Mouse (Mus musculus) left cerebral cortex, adult 11 months (tissue): Measurements from ENCODE around the gene Foxp1.

Source experiments
- DNase-seq: peaks from one replicate; pipeline ENCODE4 v3.0.0; 2022; ENCODE audit warnings: low spot score

Gene Foxp1

GRCm38 (mm10) chr6:99520676-99521037 is 1.9 kb downstream of the Foxp1 start:
- DNase-seq, result no peak

GRCm38 (mm10) chr6:99519806-99520675 is 2.5 kb downstream of the Foxp1 start:
- no peak for DNase-seq

GRCm38 (mm10) chr6:99519052-99519451 is 3.5 kb downstream of the Foxp1 start:
- no peak for DNase-seq

- no peak for DNase-seq
Observed at GRCm38 (mm10) chr6:99515667-99516199, 6.8 kb downstream of the Foxp1 start.

GRCm38 (mm10) chr6:99511862-99512261 is 10.7 kb downstream of the Foxp1 start:
- DNase-seq, result no peak

GRCm38 (mm10) chr6:99509189-99509592 is 13.3 kb downstream of the Foxp1 start:
- DNase-seq, result no peak

- DNase-seq, result no peak
Observed at GRCm38 (mm10) chr6:99506816-99507215, 15.7 kb downstream of the Foxp1 start.

- no peak for DNase-seq
Observed at GRCm38 (mm10) chr6:99503741-99504140, 18.8 kb downstream of the Foxp1 start.

- DNase-seq, result no peak
Observed at GRCm38 (mm10) chr6:99502727-99503126, 19.8 kb downstream of the Foxp1 start.

- no peak for DNase-seq
Observed at GRCm38 (mm10) chr6:99502314-99502713, 20.2 kb downstream of the Foxp1 start.

GRCm38 (mm10) chr6:99500570-99501270 is 21.8 kb downstream of the Foxp1 start:
- DNase-seq, result no peak

- no peak for DNase-seq
Observed at GRCm38 (mm10) chr6:99498082-99498481, 24.4 kb downstream of the Foxp1 start.

GRCm38 (mm10) chr6:99496114-99496513 is 26.4 kb downstream of the Foxp1 start:
- DNase-seq, result no peak

- no peak for DNase-seq
Observed at GRCm38 (mm10) chr6:99492937-99493336, 29.6 kb downstream of the Foxp1 start.

GRCm38 (mm10) chr6:99491979-99492544 is 30.5 kb downstream of the Foxp1 start:
- DNase-seq, result no peak

GRCm38 (mm10) chr6:99491146-99491545 is 31.4 kb downstream of the Foxp1 start:
- DNase-seq, result no peak

GRCm38 (mm10) chr6:99489900-99490648 is 32.4 kb downstream of the Foxp1 start:
- DNase-seq, result no peak

- no peak for DNase-seq
Observed at GRCm38 (mm10) chr6:99489423-99489822, 33.1 kb downstream of the Foxp1 start.

- DNase-seq, result no peak
Observed at GRCm38 (mm10) chr6:99485884-99486640, 36.5 kb downstream of the Foxp1 start.

GRCm38 (mm10) chr6:99485217-99485883 is 37.2 kb downstream of the Foxp1 start:
- DNase-seq, result peak; percentile 54

GRCm38 (mm10) chr6:99484884-99485216 is 37.7 kb downstream of the Foxp1 start:
- no peak for DNase-seq
